Mouse (Mus musculus) G1E (cell line): ENCODE results near the gene Pars2.

Source experiments
- CTCF ChIP-seq: IDR thresholded peaks from 2 replicates; pipeline ENCODE4 v1.5.1; 2012; ENCODE audit warnings: low read depth, low read length, inconsistent platforms, mixed read lengths
- GATA1 ChIP-seq: IDR thresholded peaks from 2 replicates; pipeline ENCODE4 v1.6.1; 2012; ENCODE audit warnings: borderline replicate concordance, low read length, inconsistent platforms, mixed read lengths
- POLR2AphosphoS5 ChIP-seq: IDR thresholded peaks from 2 replicates; pipeline ENCODE4 v1.6.1; 2012; ENCODE audit warnings: low read depth, low read length, inconsistent platforms; ENCODE audit not compliant: insufficient replicate concordance
- TAL1 ChIP-seq: conservative IDR thresholded peaks from 2 replicates; pipeline ENCODE4 v1.6.1; 2012; ENCODE audit warnings: low read depth, low read length, inconsistent platforms, mixed read lengths

- TF ChIP-seq TAL1 (no peak), CTCF (no peak), GATA1 (no peak), POLR2AphosphoS5 (no peak)
Measured at GRCm38 (mm10) chr4:106644218-106644610, 6.7 kb upstream of the Pars2 start.
